Mouse (Mus musculus) regulatory T cell (primary cell): Measurements from ENCODE around the gene Slc51b.

Experiments used
- in situ Hi-C: fragments of 300-600 bp; cut with MboI, MseI; formaldehyde crosslinking; loops from one replicate; pipeline ENCODE4 v1.15.1; 2025; ENCODE audit warnings: high pct_unique_total_duplicates

Gene Slc51b

GRCm38 (mm10) chr9:65410378-65410777, 12.4 kb downstream of the Slc51b start:
- in situ Hi-C loops: no loop called here

DNA sequence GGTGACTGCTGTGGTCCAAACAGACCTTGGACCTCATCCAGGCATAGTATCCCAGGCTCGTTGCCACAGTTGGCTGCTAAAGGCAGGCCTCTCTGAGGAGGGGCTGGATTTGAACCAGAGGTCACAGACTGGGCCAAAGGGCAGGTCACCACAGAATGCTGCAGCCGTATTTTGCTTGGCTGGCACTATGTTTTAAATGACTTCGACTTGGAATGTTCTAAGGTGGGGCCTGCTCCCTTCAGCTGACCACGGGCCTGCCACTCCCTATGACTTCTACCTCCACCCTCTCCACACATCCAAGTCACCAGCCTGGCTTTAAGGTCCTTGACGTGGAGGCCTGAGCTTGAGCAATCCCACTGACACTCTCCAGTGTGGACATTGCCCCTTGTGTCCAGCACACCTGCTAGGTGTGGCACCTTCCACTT, 13.9 kb downstream of the Slc51b start:
- in situ Hi-C loops: no loop called here

DNA sequence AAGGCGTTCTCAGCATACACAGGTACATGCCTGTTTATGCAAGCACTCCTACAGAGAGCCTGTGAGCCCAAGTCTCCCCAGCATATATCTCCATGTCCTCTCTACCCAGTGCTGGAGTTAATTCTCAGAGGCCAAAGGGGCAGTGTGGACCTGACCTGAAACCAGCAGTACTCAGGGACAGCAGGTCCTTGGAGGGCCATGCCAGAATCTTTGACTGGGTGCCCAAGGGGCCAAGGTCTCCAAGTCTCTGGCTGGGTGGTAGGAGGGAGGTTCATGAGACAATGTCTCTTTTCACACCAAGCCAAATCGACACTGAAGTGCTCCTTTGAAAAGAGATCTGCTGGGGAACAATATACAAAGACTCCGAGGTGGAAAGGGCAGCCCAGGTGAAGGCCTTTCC, 14.9 kb downstream of the Slc51b start:
- in situ Hi-C loops: no loop called here

DNA sequence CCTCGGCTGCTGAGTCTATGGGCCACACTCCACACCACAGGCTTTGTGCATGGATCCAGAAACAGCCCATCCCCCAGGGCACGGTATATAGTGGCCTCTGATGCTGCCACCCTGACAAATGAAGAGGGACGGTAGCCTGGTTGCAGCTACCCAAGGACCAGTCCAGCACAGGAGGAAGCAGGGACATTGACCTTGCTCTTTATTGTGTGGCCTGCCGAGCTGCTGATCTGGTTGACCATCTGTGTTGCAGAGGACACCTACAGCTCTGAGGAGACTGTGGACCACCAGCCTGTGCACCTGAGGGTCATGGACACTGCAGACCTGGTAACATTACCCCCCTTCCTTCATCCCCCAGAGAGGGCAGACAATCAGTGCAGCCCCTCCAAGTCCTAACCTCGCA, 15.4 kb downstream of the Slc51b start:
- in situ Hi-C loops: no loop called here

DNA sequence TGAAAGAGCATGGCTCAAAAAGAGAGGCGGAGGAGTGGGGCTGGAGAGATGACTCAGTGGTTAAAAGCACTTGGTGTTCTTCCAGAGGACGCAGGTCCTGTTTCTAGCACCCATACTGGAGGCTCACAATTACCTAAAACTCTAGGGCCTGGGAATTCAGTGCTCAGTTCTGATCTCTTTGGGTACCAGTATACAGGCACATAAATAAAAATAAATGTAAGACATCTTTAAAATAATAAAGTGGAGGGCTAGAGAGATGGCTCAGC, 17.6 kb downstream of the Slc51b start:
- in situ Hi-C loops: no loop called here

GRCm38 (mm10) chr9:65404331-65405183, 18.2 kb downstream of the Slc51b start:
- in situ Hi-C loops: no loop called here

- in situ Hi-C loops: no loop called here
These were observed 22.8 kb downstream of the Slc51b start for GRCm38 (mm10) chr9:65399934-65400333.

DNA sequence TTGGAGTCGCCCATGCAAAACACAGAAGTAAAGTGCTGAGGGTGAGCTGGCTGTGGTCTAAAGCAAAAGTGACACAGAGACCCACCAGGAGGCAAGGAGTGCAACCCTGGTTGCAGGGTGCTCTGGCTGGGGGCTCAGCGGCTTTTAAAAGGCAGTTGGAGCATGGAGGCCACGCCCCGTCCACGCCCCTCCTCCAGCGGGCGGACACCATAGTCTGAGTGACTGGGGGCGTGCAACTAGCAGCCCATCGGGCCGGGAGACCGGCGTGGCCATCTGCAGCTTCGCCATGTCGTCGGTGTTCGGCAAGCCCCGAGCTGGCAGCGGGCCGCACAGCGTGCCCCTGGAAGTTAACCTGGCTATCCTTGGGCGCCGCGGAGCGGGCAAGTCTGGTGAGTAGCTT, 24.5 kb downstream of the Slc51b start, which contains the start of gene Rasl12:
Rasl12 (plus strand) TSS at position 228 of the 400 bp plus-strand sequence.
- in situ Hi-C loops: no loop called here

GRCm38 (mm10) chr9:65394360-65394759, 28.4 kb downstream of the Slc51b start:
- in situ Hi-C loops: no loop called here

- in situ Hi-C loops: no loop called here
These were observed 29.1 kb downstream of the Slc51b start for GRCm38 (mm10) chr9:65393606-65394005.

- in situ Hi-C loops: no loop called here
These were observed 30.0 kb downstream of the Slc51b start for GRCm38 (mm10) chr9:65392638-65393364.

- in situ Hi-C loops: no loop called here
These were observed 31.2 kb downstream of the Slc51b start, which contains the start of gene Kbtbd13 for GRCm38 (mm10) chr9:65391613-65391964. TSS of gene Kbtbd13 (minus strand) at chr9:65391652.

DNA sequence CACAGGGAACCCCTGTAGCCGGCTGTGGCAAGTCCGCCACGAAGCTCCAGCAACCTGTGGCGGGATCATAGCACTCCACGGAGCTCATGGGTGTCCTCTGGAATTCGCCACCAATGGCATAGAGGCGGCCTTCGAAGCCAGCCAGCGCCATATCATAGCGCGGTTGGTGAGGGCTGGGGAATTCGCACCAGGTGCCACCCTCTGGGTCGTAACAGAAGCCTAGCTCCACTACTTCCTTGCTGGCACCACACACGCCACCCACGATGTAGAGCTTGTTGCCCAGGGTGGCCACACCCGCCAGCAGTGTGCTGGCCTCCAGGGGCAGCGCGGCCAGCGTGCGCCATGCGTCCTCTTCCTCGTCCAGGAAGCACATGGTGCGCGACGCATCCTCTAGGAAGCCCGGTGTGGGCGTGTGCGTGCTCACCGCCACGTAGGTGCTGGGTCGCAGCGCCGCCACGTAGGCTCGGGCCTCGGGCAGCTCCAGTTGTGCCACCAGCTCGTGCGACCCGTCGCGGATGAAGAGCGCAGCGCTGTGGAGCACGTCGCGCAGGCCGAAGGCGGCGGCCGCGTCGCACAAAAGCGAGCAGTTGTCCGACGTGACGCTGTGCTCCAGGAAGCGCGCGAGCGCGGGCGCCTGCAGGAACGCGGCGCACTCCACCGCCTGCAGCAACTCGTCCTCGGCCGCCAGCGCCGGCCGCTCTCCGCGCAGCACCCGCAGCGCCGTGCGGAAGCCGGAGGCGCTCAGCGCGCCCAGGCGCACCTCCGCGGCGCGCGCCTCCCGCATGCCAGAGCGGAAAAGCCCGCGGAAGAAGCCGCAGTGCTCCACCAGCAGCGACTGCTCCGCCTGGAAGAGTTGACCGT, 31.8 kb downstream of the Slc51b start:
- in situ Hi-C loops: no loop called here

DNA sequence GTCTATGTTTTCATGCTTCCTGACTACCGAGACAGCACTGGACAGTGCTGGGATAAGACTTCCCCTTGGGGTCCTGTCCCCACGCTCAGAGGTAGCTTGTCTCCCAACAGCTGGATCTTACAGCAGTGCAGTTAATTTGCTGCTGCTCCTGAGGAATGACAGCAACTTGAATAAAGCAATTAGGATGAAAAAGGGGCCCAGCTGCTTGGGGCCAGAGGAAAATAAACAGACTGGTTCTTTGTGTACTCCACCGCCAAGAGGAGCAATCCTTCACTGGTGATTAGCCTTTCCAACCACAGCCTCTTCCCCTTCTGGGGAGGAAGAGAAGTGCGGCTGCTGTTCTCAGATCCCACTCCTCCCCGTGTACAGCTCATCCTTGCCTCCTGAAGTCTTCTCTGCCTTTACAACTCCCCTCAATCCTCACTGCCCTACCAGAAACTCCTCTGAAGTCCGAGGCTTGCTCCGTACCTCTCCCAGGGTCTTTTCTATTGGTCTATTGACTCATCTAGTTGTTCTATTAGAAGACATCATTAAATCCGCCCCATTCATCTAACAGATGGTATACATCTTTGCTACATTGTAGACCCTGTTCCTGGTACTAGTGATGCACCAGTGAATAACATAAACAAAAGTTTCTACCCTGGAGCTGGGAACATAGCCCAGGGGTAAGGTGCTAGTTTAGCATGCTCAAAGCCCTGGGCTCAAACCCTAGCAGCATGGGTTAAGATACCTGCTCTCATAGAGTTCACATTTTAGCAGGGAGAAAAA, 36.2 kb downstream of the Slc51b start:
- in situ Hi-C loops: loop anchor here (10.0 kb wide), 1 partner anchor 1802 kb away; no protein-coding TSS in a partner anchor

GRCm38 (mm10) chr9:65384276-65384675, 38.5 kb downstream of the Slc51b start:
- in situ Hi-C loops: loop anchor here (10.0 kb wide), 1 partner anchor 1799 kb away; no protein-coding TSS in a partner anchor

GRCm38 (mm10) chr9:65382751-65383097, 40.0 kb downstream of the Slc51b start:
- in situ Hi-C loops: loop anchor here (10.0 kb wide), 1 partner anchor 1798 kb away; no protein-coding TSS in a partner anchor

DNA sequence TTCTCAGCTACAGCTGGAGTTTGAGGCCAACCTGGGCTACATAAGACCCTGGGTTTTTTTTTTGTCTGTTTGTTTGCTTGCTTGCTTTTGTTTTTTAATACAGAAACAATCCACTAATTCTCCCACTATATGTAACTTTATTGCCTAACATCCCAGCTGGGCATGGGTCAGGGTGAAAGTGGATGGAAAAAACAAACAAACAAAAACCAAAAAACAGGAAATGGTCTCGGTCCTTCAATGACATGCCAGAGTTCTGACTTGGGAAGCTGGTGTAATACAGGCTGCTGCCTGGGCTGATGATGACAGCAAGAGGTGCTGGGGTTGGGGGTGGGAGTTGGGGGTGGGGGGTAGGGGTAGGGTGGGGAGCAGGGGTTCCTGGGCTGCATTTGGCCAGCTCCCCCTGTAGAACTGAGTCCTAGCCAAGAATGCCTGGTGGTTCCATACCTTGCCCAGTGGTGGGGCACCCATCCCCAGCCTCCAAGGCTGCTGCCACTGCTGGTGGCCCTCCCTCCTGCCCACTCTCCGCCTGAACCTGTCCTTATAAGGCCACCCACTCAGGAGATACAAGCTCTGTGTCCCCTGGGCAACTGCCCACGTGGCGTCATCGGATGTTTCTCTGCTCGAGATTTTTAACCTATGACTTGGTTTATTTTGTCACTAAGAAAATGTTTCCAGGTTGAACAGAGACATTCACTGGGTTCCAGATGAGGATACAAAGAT, 40.6 kb downstream of the Slc51b start:
- in situ Hi-C loops: loop anchor here (10.0 kb wide), 1 partner anchor 1797 kb away; no protein-coding TSS in a partner anchor

DNA sequence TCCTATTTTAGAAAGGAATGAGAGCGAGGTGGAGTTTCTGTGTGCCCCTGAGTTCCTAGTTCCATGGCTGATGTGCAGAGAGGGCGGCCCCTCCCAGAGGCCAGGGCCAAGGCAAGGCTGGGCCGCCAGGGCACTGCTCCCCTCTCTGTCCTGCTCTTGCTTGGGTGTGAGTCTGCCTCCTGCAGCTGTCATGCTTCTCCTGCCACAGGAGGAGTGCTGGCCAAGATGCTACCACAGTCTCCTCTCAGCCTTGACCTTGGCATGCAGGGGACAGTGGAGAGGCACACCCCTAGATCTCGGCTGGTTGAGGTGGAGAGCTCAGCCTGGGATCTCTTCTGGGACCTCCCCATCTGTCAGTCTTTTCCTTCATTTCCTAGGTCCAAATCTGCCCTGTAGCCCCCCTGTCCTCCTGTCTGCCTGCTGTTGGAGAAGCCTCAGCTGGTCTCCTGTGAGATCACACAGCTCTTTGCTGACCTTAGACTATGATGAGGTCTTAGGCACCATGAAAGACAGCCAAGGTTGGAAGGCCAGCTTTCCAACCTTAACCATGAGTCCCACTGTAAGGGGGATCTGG, 41.7 kb downstream of the Slc51b start:
- in situ Hi-C loops: loop anchor here (10.0 kb wide), 1 partner anchor 1796 kb away; no protein-coding TSS in a partner anchor

GRCm38 (mm10) chr9:65375163-65375934, 47.4 kb downstream of the Slc51b start:
- in situ Hi-C loops: no loop called here
